In genomic region chr17:83088471-83088870, GRCm38 (mm10) we compare ENCODE assay signal across 21 mouse cellular contexts.
"Had no signal": no experiment of that assay in that cellular context is flagged by ENCODE, and none has a peak within 500 bp of the region (broad histone marks: within the 10 kb centered on the region; RNA-seq: fewer than 3 reads in every experiment).

No protein-coding gene starts in this region.

- DNase-seq: lung, adult 2 months; lung, postnatal 14 days; lung, postnatal 36 days; retina, postnatal 1 day; right cerebral cortex, adult 18-20 months; right cerebral cortex, postnatal 25 days; right cerebral cortex, postnatal 4 days; spleen, adult 18-20 months; thymus, adult 2 months; thymus, postnatal 25 days; thymus, postnatal 4 days had no signal

- ATAC-seq: lung, postnatal 0 days; midbrain, embryonic 13.5 days; midbrain, embryonic 15.5 days had no signal

- H3K4me3 ChIP-seq: lung, embryonic 15.5 days; megakaryocyte, embryonic 14.5 days; midbrain, embryonic 13.5 days; midbrain, embryonic 15.5 days; neural tube, embryonic 12.5 days; stomach, embryonic 15.5 days had no signal

- H3K27ac ChIP-seq: liver, embryonic 14.5 days; lung, embryonic 15.5 days; macrophage; midbrain, embryonic 13.5 days; midbrain, embryonic 15.5 days; neural tube, embryonic 12.5 days; stomach, postnatal 0 days had no signal
